Mouse (Mus musculus): ENCODE data around the gene Brip1. TPM values are rescaled to one million over a fixed set of nuclear protein-coding genes. Genes with fewer than 3 reads are reported as not detected.

Brip1 gene
- polyA plus RNA-seq, 1 experiment from 2014 or later = 11.1 TPM

- Histone ChIP-seq H3K9me3 (ENCODE audit: low read length) (no peaks in the 10 kb centered on the region), H3K4me2 (replicated peaks; ENCODE audit: low read depth, low read length) (no peak overlapping the region), H3K4me1 (ENCODE audit: insufficient read depth, low read length) (0 out of 2 replicates have a peak, but pooled peaks cover 2% of the 10 kb centered on the region), H3K9ac (replicated peaks; ENCODE audit: low read length) (no peak overlapping the region), H3K27me3 (ENCODE audit: insufficient read depth, low read length) (0 out of 2 replicates have a peak, but pooled peaks cover 2% of the 10 kb centered on the region), H3K27ac (ENCODE audit: low read length) (no peak overlapping the region), H3K36me3 (ENCODE audit: insufficient read depth, low read length) (no peaks in the 10 kb centered on the region), H3K4me3 (ENCODE audit: low read length) (no peak overlapping the region)
- no peak for ATAC-seq (ENCODE audit: low FRiP score, low TSS enrichment)
- WGBS = 58% methylated on average over 2 of the region's 2 CpGs
Observed at GRCm38 (mm10) chr11:86013087-86013486, 187.9 kb downstream of the Brip1 start.

- H3K27ac ChIP-seq (ENCODE audit: low read length) = no peak overlapping the region
- 81% methylated on average over 4 of the region's 4 CpGs for WGBS
- no peak for ATAC-seq (ENCODE audit: low FRiP score, low TSS enrichment)
Observed at GRCm38 (mm10) chr11:86010458-86010857, 190.5 kb downstream of the Brip1 start.

GRCm38 (mm10) chr11:86008211-86008905, 192.6 kb downstream of the Brip1 start:
- H3K9ac ChIP-seq (replicated peaks; ENCODE audit: low read length) = no peak overlapping the region
- 83% methylated on average over 10 of the region's 10 CpGs for WGBS
- H3K27me3 ChIP-seq (ENCODE audit: insufficient read depth, low read length) = no peaks in the 10 kb centered on the region
- H3K4me2 ChIP-seq (replicated peaks; ENCODE audit: low read depth, low read length) = no peak overlapping the region
- H3K4me1 ChIP-seq (ENCODE audit: insufficient read depth, low read length) = no peaks in the 10 kb centered on the region
- H3K36me3 ChIP-seq (ENCODE audit: insufficient read depth, low read length) = no peaks in the 10 kb centered on the region
- no peak for ATAC-seq (ENCODE audit: low FRiP score, low TSS enrichment)
- no peak overlapping the region for H3K27ac ChIP-seq (ENCODE audit: low read length)
- no peaks in the 10 kb centered on the region for H3K9me3 ChIP-seq (ENCODE audit: low read length)
- H3K4me3 ChIP-seq (ENCODE audit: low read length) = no peak overlapping the region

More at GRCm38 (mm10) chr11:86010458-86010857, 190.5 kb downstream of the Brip1 start:
- no peak overlapping the region for H3K4me2 ChIP-seq (replicated peaks; ENCODE audit: low read depth, low read length)
- 0 out of 2 replicates have a peak, but pooled peaks cover 2% of the 10 kb centered on the region for H3K27me3 ChIP-seq (ENCODE audit: insufficient read depth, low read length)
- no peaks in the 10 kb centered on the region for H3K36me3 ChIP-seq (ENCODE audit: insufficient read depth, low read length)
- no peak overlapping the region for H3K9ac ChIP-seq (replicated peaks; ENCODE audit: low read length)
- no peaks in the 10 kb centered on the region for H3K9me3 ChIP-seq (ENCODE audit: low read length)
- H3K4me1 ChIP-seq (ENCODE audit: insufficient read depth, low read length) = no peaks in the 10 kb centered on the region
- H3K4me3 ChIP-seq (ENCODE audit: low read length) = no peak overlapping the region

Other genes with a start within 250 kb of the Brip1 start
- gene Ints2, start 56.4 kb upstream of the Brip1 start, polyA plus RNA-seq (2015; fragmentation: Nextera tagmentation; extraction: Ambion mirVana) = 32.1 and 33.2 TPM in 2 replicates
- 8.1 and 8.9 TPM in 2 replicates for gene Med13, start 156.4 kb upstream of the Brip1 start, polyA plus RNA-seq (2015; fragmentation: Nextera tagmentation; extraction: Ambion mirVana)

Measured in kidney, embryonic 16.5 days (tissue).